Mouse (Mus musculus) forebrain, embryonic 14.5 days (tissue): ENCODE results near the gene Sytl3. TPM values are rescaled to one million over a fixed set of nuclear protein-coding genes. Genes with fewer than 3 reads are reported as not detected.

Experiments used
- ATAC-seq: fragments of 200-750 bp; cut with Nextera tagmentation; 2 replicates; pipeline ENCODE4 v1.8.0; 2017; ENCODE audit warnings: mild to moderate bottlenecking, moderate library complexity
- DNase-seq: peaks from one replicate; pipeline ENCODE4 v3.0.0-alpha.2; 2015; ENCODE audit warnings: low spot score
- H3K27ac ChIP-seq: fragments of 300-500 bp; sonication (generic); 2 replicates; pipeline ENCODE4 v1.5.1; 2014; ENCODE audit warnings: low read depth, mild to moderate bottlenecking, control low read depth, low read length, moderate library complexity
- H3K27me3 ChIP-seq: fragments of 300-500 bp; sonication (generic); replicated peaks from 2 replicates; pipeline ENCODE4 v1.6.1; 2014; ENCODE audit warnings: low read length, control low read depth, mixed read lengths; ENCODE audit not compliant: control insufficient read depth, insufficient read depth
- H3K36me3 ChIP-seq: fragments of 300-500 bp; sonication (generic); 2 replicates; pipeline ENCODE4 v1.6.1; 2014; ENCODE audit warnings: low read length, control low read depth; ENCODE audit not compliant: control insufficient read depth, insufficient read depth
- H3K4me1 ChIP-seq: fragments of 300-500 bp; sonication (generic); 2 replicates; pipeline ENCODE4 v1.6.1; 2014; ENCODE audit warnings: antibody characterized with exemption, low read length, control low read depth; ENCODE audit not compliant: control insufficient read depth, insufficient read depth
- H3K4me2 ChIP-seq: fragments of 300-500 bp; sonication (generic); 2 replicates; pipeline ENCODE4 v1.6.1; 2014; ENCODE audit warnings: mild to moderate bottlenecking, control low read depth, low read length
- H3K4me3 ChIP-seq: fragments of 300-500 bp; sonication (generic); 2 replicates; pipeline ENCODE4 v1.5.1; 2014; ENCODE audit warnings: low read depth, low read length, control low read depth
- H3K9ac ChIP-seq: fragments of 300-500 bp; sonication (generic); 2 replicates; pipeline ENCODE4 v1.6.1; 2014; ENCODE audit warnings: mild to moderate bottlenecking, low read length, control low read depth, moderate library complexity
- H3K9me3 ChIP-seq: fragments of 300-500 bp; sonication (generic); replicated peaks from 2 replicates; pipeline ENCODE4 v1.6.1; 2016; ENCODE audit warnings: low read length, control low read depth, mixed read lengths; ENCODE audit not compliant: control insufficient read depth
- WGBS: fragments of 180-500 bp; shearing (Covaris S2); extraction: QIAGEN DNeasy Blood & Tissue Kit; methylation state at CpG from one replicate; pipeline ENCODE4 v1.1.7; 2014; 5-methylcytosine and 5-hydroxymethylcytosine counted together
- polyA plus RNA-seq: library from polyadenylated mRNA; unstranded; fragments of >200 nt; fragmentation: Nextera tagmentation; extraction: Ambion mirVana; gene quantifications from 2 replicates; pipeline ENCODE4 v1.2.1, GENCODE M21; 2014

The Sytl3 gene
- polyA plus RNA-seq, 1 experiment from 2014 or later = 0.51 TPM

- no peaks in the 10 kb centered on the region for H3K9me3 ChIP-seq
- DNase-seq (peak; percentile 24), ATAC-seq (no peak; the same call in 1 of the 2 replicates)
- H3K36me3 ChIP-seq = peaks cover 36% of the 10 kb centered on the region
- WGBS = 60% methylated on average over 7 of the region's 7 CpGs
- no peak overlapping the region for H3K9ac ChIP-seq
- no peak overlapping the region for H3K4me2 ChIP-seq
- H3K27ac ChIP-seq = no peak overlapping the region
- H3K27me3 ChIP-seq = no peaks in the 10 kb centered on the region
- H3K4me3 ChIP-seq = no peak overlapping the region
- H3K4me1 ChIP-seq = peaks cover 20% of the 10 kb centered on the region
Observed at GRCm38 (mm10) chr17:6747478-6747877, 88.6 kb downstream of the Sytl3 start.

DNA sequence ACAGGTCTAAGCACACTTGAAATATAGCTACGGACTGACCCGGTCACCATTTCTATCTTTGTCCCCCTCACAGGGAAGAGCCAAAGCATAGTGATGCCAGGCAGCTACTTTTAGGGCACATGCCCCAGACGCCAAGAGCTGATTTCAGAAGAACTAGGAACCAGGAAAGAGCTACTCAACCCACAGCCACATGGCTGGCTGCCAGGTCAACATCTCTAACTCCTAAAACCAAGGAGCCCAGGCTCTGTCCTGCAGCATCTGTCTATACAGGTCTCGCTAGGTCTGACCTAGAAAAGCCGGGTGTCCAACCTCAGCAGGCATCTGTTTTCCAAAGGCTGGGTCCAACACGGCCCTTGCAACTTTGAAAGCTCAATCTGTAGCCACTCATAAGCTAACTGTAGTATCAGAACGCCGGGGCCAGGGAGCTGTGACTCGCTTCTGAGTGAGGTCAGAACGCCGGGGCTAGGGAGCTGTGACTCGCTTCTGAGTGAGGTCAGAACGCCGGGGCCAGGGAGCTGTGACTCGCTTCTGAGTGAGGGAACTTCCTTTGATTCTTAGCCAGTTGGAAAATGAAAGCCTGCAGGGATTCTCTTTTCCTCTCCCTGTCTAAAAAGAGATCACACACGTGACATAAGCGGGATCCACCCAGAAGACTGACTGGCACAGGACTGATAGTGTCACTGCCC, 90.0 kb downstream of the Sytl3 start:
- Histone ChIP-seq H3K27me3 (no peaks in the 10 kb centered on the region), H3K9ac (no peak overlapping the region), H3K36me3 (peaks cover 39% of the 10 kb centered on the region), H3K4me3 (no peak overlapping the region), H3K27ac (no peak overlapping the region), H3K4me2 (no peak overlapping the region), H3K9me3 (no peaks in the 10 kb centered on the region), H3K4me1 (peaks cover 18% of the 10 kb centered on the region)
- 90% methylated on average over 17 of the region's 17 CpGs for WGBS
- DNase-seq = no peak
- ATAC-seq = no peak

GRCm38 (mm10) chr17:6751221-6751859, 92.4 kb downstream of the Sytl3 start:
- H3K9me3 ChIP-seq = no peaks in the 10 kb centered on the region
- H3K27me3 ChIP-seq = no peaks in the 10 kb centered on the region
- no peak overlapping the region for H3K4me2 ChIP-seq
- peaks cover 45% of the 10 kb centered on the region for H3K36me3 ChIP-seq
- 86% methylated on average over 11 of the region's 11 CpGs for WGBS
- DNase-seq (no peak), ATAC-seq (no peak)
- no peak overlapping the region for H3K9ac ChIP-seq
- no peak overlapping the region for H3K27ac ChIP-seq
- H3K4me1 ChIP-seq = peaks cover 10% of the 10 kb centered on the region; the same call in 1 of the 2 replicates
- H3K4me3 ChIP-seq = no peak overlapping the region

GRCm38 (mm10) chr17:6752375-6752774, 93.5 kb downstream of the Sytl3 start:
- DNase-seq (no peak), ATAC-seq (0 out of 2 replicates have a peak, but pooled peaks have one; percentile 7)
- 0 out of 2 replicates have a peak, but pooled peaks cover 4% of the 10 kb centered on the region for H3K4me1 ChIP-seq
- no peak overlapping the region for H3K4me2 ChIP-seq
- no peak overlapping the region for H3K9ac ChIP-seq
- peaks cover 51% of the 10 kb centered on the region for H3K36me3 ChIP-seq
- peak overlapping the region; percentile 14; the same call in 1 of the 2 replicates for H3K27ac ChIP-seq
- 56% methylated on average over 7 of the region's 7 CpGs for WGBS
- H3K4me3 ChIP-seq = no peak overlapping the region
- H3K27me3 ChIP-seq = no peaks in the 10 kb centered on the region
- H3K9me3 ChIP-seq = no peaks in the 10 kb centered on the region

GRCm38 (mm10) chr17:6755176-6755575, 96.3 kb downstream of the Sytl3 start:
- Histone ChIP-seq H3K36me3 (peaks cover 51% of the 10 kb centered on the region), H3K4me1 (peaks cover 8% of the 10 kb centered on the region), H3K27me3 (no peaks in the 10 kb centered on the region), H3K9ac (no peak overlapping the region), H3K27ac (no peak overlapping the region), H3K4me2 (no peak overlapping the region), H3K9me3 (no peaks in the 10 kb centered on the region), H3K4me3 (no peak overlapping the region)
- WGBS = 97% methylated on average over 9 of the region's 9 CpGs
- DNase-seq = no peak
- ATAC-seq = no peak

DNA sequence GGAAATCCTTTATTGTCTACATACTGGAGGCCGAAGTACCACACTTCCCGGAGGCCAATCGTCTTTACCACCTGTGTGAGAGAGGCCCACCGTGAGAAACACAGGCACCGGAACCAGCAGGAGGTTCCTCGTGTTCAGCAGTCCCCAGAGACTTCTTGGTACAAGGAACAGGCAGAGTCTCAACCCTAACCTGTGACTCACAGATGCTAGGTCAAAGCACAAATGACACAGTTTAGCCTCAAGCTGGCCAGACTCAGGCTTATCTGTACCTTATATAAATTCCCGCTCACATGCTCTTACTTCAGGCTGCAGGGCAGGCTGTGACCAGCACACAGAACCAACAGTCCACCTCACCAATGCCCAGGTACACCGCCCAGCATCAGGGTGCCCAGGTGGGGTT, 97.0 kb downstream of the Sytl3 start:
- WGBS = 86% methylated on average over 8 of the region's 8 CpGs
- Histone ChIP-seq H3K36me3 (peaks cover 47% of the 10 kb centered on the region), H3K27me3 (no peaks in the 10 kb centered on the region), H3K4me3 (no peak overlapping the region), H3K9ac (no peak overlapping the region), H3K4me2 (no peak overlapping the region), H3K4me1 (peaks cover 8% of the 10 kb centered on the region), H3K9me3 (no peaks in the 10 kb centered on the region), H3K27ac (no peak overlapping the region)
- ATAC-seq (no peak), DNase-seq (no peak)

DNA sequence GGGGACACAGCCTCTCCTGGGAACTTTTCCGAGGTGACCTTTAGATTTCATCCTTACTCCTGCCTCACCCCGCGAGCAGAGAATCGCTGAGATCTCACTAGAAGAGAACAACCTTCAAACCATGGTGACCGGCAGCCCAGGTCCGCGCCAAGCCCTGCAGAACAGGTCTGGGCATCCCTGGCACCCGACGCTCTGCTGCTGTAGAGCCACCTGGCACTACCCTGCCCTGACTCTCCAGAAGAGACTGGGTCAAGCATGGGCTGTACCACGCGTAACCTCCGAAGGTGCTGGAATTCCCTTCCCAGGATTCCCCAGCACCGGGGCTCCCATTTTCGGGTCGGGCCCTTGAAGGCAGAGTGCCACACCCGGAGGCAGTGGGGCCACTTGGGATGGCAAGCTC, 99.0 kb downstream of the Sytl3 start:
- Histone ChIP-seq H3K9me3 (no peaks in the 10 kb centered on the region), H3K27me3 (no peaks in the 10 kb centered on the region)

GRCm38 (mm10) chr17:6758845-6759244, 100.0 kb downstream of the Sytl3 start:
- WGBS = 72% methylated on average over 8 of the region's 8 CpGs

More for the DNA sequence above, 99.0 kb downstream of the Sytl3 start:
- Histone ChIP-seq H3K4me3 (no peak overlapping the region), H3K4me2 (no peak overlapping the region), H3K4me1 (peaks cover 11% of the 10 kb centered on the region), H3K9ac (no peak overlapping the region), H3K36me3 (peaks cover 29% of the 10 kb centered on the region), H3K27ac (no peak overlapping the region)
- 96% methylated on average over 16 of the region's 16 CpGs for WGBS
- DNase-seq (no peak), ATAC-seq (no peak)

DNA sequence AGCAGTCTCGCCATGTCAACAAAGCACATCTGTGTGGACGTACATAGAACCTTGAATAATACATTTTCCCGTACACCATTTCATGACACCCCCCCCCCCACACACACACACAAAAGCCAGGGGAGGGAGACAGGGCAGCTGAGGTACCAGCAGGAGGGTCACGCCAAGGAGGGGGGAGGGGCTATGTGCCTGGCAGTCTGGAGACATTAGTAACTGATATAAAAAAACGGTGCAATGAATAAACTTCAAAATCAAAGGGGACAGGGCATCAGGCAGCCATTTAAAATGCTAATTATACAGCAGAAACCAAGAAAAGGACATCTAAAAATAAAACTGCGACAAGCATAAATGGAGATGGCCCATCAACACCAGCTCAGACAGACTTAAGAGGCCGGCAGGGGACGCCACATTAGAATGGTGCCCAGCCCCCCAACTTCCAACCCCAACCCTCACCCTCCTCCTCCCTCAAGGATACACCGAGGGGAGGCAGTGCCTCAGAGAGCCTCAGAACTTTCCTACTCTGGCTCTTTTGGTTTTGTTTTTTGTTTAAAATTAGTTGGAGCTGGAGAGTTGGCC, 100.9 kb downstream of the Sytl3 start:
- peaks cover 20% of the 10 kb centered on the region for H3K36me3 ChIP-seq
- no peak for ATAC-seq
- no peak overlapping the region for H3K9ac ChIP-seq
- no peak overlapping the region for H3K4me3 ChIP-seq
- DNase-seq = no peak
- H3K4me2 ChIP-seq = no peak overlapping the region
- H3K4me1 ChIP-seq = peaks cover 23% of the 10 kb centered on the region
- H3K27ac ChIP-seq = no peak overlapping the region
- no peaks in the 10 kb centered on the region for H3K9me3 ChIP-seq
- 22% methylated on average over 9 of the region's 9 CpGs for WGBS
- H3K27me3 ChIP-seq = no peaks in the 10 kb centered on the region

More at GRCm38 (mm10) chr17:6758845-6759244, 100.0 kb downstream of the Sytl3 start:
- peaks cover 18% of the 10 kb centered on the region for H3K4me1 ChIP-seq
- no peak overlapping the region for H3K4me3 ChIP-seq
- no peak overlapping the region for H3K9ac ChIP-seq
- H3K4me2 ChIP-seq = no peak overlapping the region
- no peaks in the 10 kb centered on the region for H3K9me3 ChIP-seq
- no peak overlapping the region for H3K27ac ChIP-seq
- H3K36me3 ChIP-seq = peaks cover 27% of the 10 kb centered on the region
- ATAC-seq (no peak), DNase-seq (no peak)
- no peaks in the 10 kb centered on the region for H3K27me3 ChIP-seq
